Mouse (Mus musculus) heart, postnatal 0 days (tissue): Measurements from ENCODE around the gene Ror2. TPM values are rescaled to one million over a fixed set of nuclear protein-coding genes. Genes with fewer than 3 reads are reported as not detected.

Source experiments
- ATAC-seq: fragments of 200-750 bp; cut with Nextera tagmentation; 2 replicates; pipeline ENCODE4 v1.8.0; 2017; ENCODE audit warnings: low read depth, moderate number of reproducible peaks, moderate library complexity; ENCODE audit not compliant: insufficient read depth
- DNase-seq: peaks from one replicate; pipeline ENCODE4 v3.0.0-alpha.2; 2016; ENCODE audit warnings: low spot score
- H3K27ac ChIP-seq: fragments of 300-500 bp; sonication (generic); 2 replicates; pipeline ENCODE4 v1.5.1; 2014; ENCODE audit warnings: low read depth, mild to moderate bottlenecking
- H3K27me3 ChIP-seq: fragments of 300-500 bp; sonication (generic); 2 replicates; pipeline ENCODE4 v1.6.1; 2014; ENCODE audit warnings: low read length, mixed read lengths; ENCODE audit not compliant: control insufficient read depth, insufficient read depth
- H3K36me3 ChIP-seq: fragments of 300-500 bp; sonication (generic); replicated peaks from 2 replicates; pipeline ENCODE4 v1.6.1; 2014; ENCODE audit warnings: low read length, mixed read lengths; ENCODE audit not compliant: control insufficient read depth, insufficient read depth
- H3K4me1 ChIP-seq: fragments of 300-500 bp; sonication (generic); 2 replicates; pipeline ENCODE4 v1.6.1; 2014; ENCODE audit warnings: antibody characterized with exemption; ENCODE audit not compliant: control insufficient read depth, insufficient read depth
- H3K4me2 ChIP-seq: fragments of 300-500 bp; sonication (generic); 2 replicates; pipeline ENCODE4 v1.6.1; 2014; ENCODE audit warnings: low read depth, mild to moderate bottlenecking, low read length, moderate library complexity
- H3K4me3 ChIP-seq: fragments of 300-500 bp; sonication (generic); 2 replicates; pipeline ENCODE4 v1.5.1; 2014; ENCODE audit warnings: low read depth, low read length
- H3K9ac ChIP-seq: fragments of 300-500 bp; sonication (generic); replicated peaks from 2 replicates; pipeline ENCODE4 v1.6.1; 2014; ENCODE audit warnings: low read depth, low read length, mixed read lengths
- H3K9me3 ChIP-seq: fragments of 300-500 bp; sonication (generic); replicated peaks from 2 replicates; pipeline ENCODE4 v1.6.1; 2016; ENCODE audit warnings: low read length; ENCODE audit not compliant: control insufficient read depth
- CTCF ChIP-seq: IDR thresholded peaks from 2 replicates; pipeline ENCODE4 v1.5.1; 2016; ENCODE audit warnings: antibody characterized with exemption, control low read depth, low read depth
- EP300 ChIP-seq: IDR thresholded peaks from 2 replicates; pipeline ENCODE4 v1.6.1; 2016; ENCODE audit warnings: antibody characterized with exemption, low read depth
- WGBS: fragments of 180-500 bp; shearing (Covaris S2); extraction: QIAGEN DNeasy Blood & Tissue Kit; methylation state at CpG from one replicate; pipeline ENCODE4 v1.1.7; 2014; 5-methylcytosine and 5-hydroxymethylcytosine counted together
- polyA plus RNA-seq: library from polyadenylated mRNA; unstranded; fragments of >200 nt; fragmentation: Nextera tagmentation; extraction: Ambion mirVana; gene quantifications from 2 replicates; pipeline ENCODE4 v1.2.1, GENCODE M21; 2015
- total RNA-seq: library from RNA; depleted of rRNA; stranded (reverse); fragments of >200 nt; gene quantifications from 2 replicates; pipeline ENCODE4 v1.2.3, GENCODE M21; 2014; ENCODE audit warnings: low replicate concordance; rRNA removed

The Ror2 gene
- total RNA-seq, result 19.1 and 38.6 TPM in 2 replicates
- polyA plus RNA-seq, result 5.8 and 6.6 TPM in 2 replicates

DNA sequence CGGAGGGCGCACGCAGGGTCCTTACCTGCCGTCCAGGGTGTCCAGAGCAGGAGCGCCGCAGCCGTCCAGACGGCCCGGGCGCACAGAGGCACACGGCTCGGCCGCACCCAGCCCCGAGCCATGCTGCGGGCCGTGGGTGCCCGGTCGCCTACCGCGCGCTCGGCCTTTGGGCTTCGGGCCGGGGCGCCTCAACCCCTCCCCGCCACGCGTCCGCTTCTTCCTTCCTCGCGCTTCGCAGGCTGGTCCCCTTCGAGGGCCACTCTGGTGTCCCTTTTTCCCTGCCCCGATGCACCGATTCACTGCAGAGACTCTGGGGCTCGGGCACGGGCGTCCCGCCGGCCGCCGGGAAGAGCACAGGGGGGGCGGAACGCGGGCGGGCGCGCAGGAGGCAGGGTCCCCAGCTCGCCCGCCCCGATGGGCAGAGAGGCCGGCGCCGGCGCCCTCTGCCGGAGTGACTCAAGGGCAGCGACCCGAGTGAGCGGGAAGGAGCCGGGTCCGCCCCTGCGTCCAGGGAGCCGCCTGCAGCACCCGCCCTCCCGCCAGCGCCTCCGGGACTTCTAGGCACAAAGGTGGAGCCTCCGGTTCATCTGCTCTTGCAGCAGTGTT is at the start of gene Ror2:
Ror2 (minus strand) TSS at position 369 of the 606 bp plus-strand sequence.
- no peaks in the 10 kb centered on the region for H3K9me3 ChIP-seq
- peaks cover 23% of the 10 kb centered on the region for H3K4me1 ChIP-seq
- H3K27ac ChIP-seq, result peak within 1 kb of the TSS; percentile 63
- TF ChIP-seq EP300 (no peak), CTCF (peak; percentile 64)
- peak within 1 kb of the TSS; percentile 72 for H3K9ac ChIP-seq
- ATAC-seq (peak; percentile 90), DNase-seq (peak; percentile 77)
- peak within 1 kb of the TSS; percentile 71 for H3K4me2 ChIP-seq
- H3K36me3 ChIP-seq, result no peaks in the 10 kb centered on the region
- under 1% methylated on average over 56 of the region's 68 CpGs for WGBS
- H3K27me3 ChIP-seq, result peaks cover 6% of the 10 kb centered on the region; the same call in 1 of the 2 replicates
- peak within 1 kb of the TSS; percentile 70 for H3K4me3 ChIP-seq

DNA sequence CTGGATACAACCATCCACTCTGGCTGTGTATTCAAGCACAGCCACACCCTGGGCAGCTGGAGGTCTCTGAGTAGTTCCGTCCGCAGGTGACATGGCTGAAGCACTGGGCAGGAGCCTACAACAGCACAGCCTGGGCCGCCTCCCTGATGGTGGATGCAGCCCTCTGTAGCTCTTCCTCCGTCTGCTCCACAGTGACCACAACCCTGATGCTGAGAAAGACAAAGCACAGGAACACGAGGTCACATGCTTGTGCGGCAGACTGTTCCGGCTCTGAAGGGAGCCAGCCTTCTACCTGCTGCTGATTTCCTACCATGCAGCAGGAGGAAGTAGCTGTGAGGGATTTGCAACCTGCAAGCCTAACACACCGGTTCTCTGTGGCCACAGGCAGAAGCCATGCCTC is 47.8 kb upstream of the Ror2 start:
- WGBS, result 92% methylated on average over 8 of the region's 8 CpGs

DNA sequence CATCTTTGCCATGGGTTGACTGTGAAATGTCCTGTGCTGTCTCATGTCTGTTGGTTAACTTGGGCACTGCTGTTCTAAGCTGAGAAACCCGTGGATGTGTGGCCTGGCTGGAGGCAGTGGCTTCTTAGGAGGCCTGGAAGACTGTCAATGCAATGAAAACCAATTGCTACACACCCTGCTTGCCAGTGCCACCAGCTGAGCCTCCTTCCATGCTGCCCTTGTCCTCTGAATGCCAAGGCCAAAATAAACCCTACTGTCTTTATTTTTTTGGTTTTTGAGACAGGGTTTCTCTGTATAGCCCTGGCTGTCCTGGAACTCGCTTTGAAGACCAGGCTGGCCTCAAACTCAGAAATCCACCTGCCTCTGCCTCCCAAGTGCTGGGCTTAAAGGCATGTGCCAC is 44.3 kb upstream of the Ror2 start:
- Histone ChIP-seq H3K4me3 (no peak overlapping the region), H3K36me3 (peaks cover 26% of the 10 kb centered on the region), H3K9me3 (no peaks in the 10 kb centered on the region), H3K9ac (no peak overlapping the region), H3K27ac (no peak overlapping the region), H3K4me1 (no peaks in the 10 kb centered on the region), H3K4me2 (no peak overlapping the region), H3K27me3 (no peaks in the 10 kb centered on the region)
- ATAC-seq (no peak), DNase-seq (no peak)
- 78% methylated on average over 2 of the region's 2 CpGs for WGBS
- TF ChIP-seq CTCF, result no peak
- TF ChIP-seq EP300, result no peak

More for the DNA sequence above, 47.8 kb upstream of the Ror2 start:
- DNase-seq, result no peak
- Histone ChIP-seq H3K4me1 (no peaks in the 10 kb centered on the region), H3K36me3 (peaks cover 52% of the 10 kb centered on the region), H3K4me2 (no peak overlapping the region), H3K27ac (no peak overlapping the region), H3K9me3 (no peaks in the 10 kb centered on the region), H3K4me3 (no peak overlapping the region), H3K27me3 (no peaks in the 10 kb centered on the region), H3K9ac (no peak overlapping the region)
- ATAC-seq, result no peak; the same call in 1 of the 2 replicates
- TF ChIP-seq CTCF (no peak), EP300 (no peak)

DNA sequence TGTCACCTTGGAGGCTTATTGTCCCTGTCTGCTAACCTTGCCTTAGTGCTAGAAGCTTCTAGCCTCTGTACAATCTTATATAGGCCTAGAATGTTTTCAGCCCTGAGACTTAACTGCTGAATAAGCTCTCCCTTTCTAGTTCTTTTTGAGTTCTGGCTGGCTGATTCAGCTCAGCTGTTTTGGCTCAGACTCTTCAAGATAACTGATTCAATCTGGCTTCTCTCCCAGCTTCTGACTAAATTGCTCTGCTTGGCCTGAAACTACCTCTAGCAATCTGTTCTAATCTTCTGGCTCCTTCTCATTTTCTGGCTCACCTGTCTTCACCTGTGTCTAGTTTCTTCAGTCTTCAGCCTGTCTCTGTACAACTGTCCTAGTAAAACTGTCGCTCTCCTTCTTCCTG is 39.6 kb upstream of the Ror2 start:
- no peak for DNase-seq
- WGBS, result 73% methylated on average over 1 of the region's 1 CpGs

DNA sequence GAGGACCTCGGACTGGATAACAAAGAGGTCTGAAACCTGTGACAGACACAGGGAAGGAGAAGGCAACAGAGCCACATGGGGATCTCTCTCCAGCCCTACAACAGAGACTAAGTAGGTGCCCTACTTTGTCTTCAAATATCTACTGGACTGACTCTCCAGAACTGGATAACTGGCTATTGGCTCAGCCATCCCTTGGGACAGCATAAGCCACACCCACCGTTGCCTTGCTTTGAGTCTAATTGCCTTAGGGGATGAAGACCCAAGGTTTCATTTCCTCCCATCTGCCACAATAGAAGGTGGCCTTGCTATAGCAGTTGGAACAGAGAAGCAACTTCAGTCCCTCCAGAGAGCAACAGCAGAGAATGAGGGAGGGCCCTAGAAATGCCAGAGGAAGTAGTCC is 37.7 kb upstream of the Ror2 start:
- Histone ChIP-seq H3K4me2 (no peak overlapping the region), H3K27ac (no peak overlapping the region), H3K9ac (no peak overlapping the region), H3K9me3 (no peaks in the 10 kb centered on the region), H3K27me3 (no peaks in the 10 kb centered on the region), H3K36me3 (no peaks in the 10 kb centered on the region), H3K4me1 (0 out of 2 replicates have a peak, but pooled peaks cover 3% of the 10 kb centered on the region), H3K4me3 (no peak overlapping the region)
- WGBS, result 71% methylated on average over 2 of the region's 2 CpGs
- ATAC-seq, result no peak
- TF ChIP-seq CTCF (no peak), EP300 (no peak)
- no peak for DNase-seq

More for the DNA sequence above, 39.6 kb upstream of the Ror2 start:
- Histone ChIP-seq H3K9ac (no peak overlapping the region), H3K36me3 (no peaks in the 10 kb centered on the region), H3K27ac (no peak overlapping the region), H3K27me3 (no peaks in the 10 kb centered on the region), H3K4me2 (no peak overlapping the region), H3K4me3 (no peak overlapping the region), H3K4me1 (0 out of 2 replicates have a peak, but pooled peaks cover 3% of the 10 kb centered on the region), H3K9me3 (no peaks in the 10 kb centered on the region)
- no peak for TF ChIP-seq EP300
- TF ChIP-seq CTCF, result no peak
- ATAC-seq, result no peak
